In genomic region chr13:95546251-95546650, GRCm38 (mm10) we compare ENCODE assay signal across 20 mouse cellular contexts. TPM values are rescaled to one million over a fixed set of nuclear protein-coding genes. Genes with fewer than 3 reads are reported as not detected.
DNase-seq lines count a peak whose midpoint lies in the region; ATAC-seq and TF ChIP-seq lines count a peak whose summit lies in the region.
"Had no signal": no experiment of that assay in that cellular context is flagged by ENCODE, and none has a peak within 500 bp of the region (broad histone marks: within the 10 kb centered on the region; RNA-seq: fewer than 3 reads in every experiment).

No protein-coding gene starts in this region.

- no peak for DNase-seq in lung, postnatal 36 days
- no peak for DNase-seq in embryonic facial prominence, embryonic 10.5 days (ENCODE audit: low spot score)
- DNase-seq: B cell, adult 2 months; cerebellum, adult 8-10 months; forebrain, postnatal 0 days; heart, adult 18-20 months; heart, postnatal 36 days; kidney, adult 11 months; kidney, postnatal 14 days; lung, postnatal 4 days; right cerebral cortex, postnatal 14 days had no signal

- 50% methylated on average over 6 of the region's 6 CpGs for WGBS in intestine, embryonic 15.5 days
- 48% methylated on average over 6 of the region's 6 CpGs for WGBS in intestine, postnatal 0 days
- 43% methylated on average over 6 of the region's 6 CpGs for WGBS in lung, embryonic 16.5 days
- 81% methylated on average over 6 of the region's 6 CpGs for WGBS in embryonic facial prominence, embryonic 10.5 days
- WGBS in limb, embryonic 15.5 days: 35% methylated on average over 6 of the region's 6 CpGs
- WGBS in forebrain, embryonic 12.5 days: 75% methylated on average over 6 of the region's 6 CpGs

- no peak overlapping the region for H3K9ac ChIP-seq in intestine, embryonic 15.5 days
- H3K9ac ChIP-seq in intestine, postnatal 0 days (ENCODE audit: low read depth, low read length): no peak overlapping the region
- no peak overlapping the region for H3K9ac ChIP-seq in lung, embryonic 16.5 days (ENCODE audit: low read length)
- no peak overlapping the region for H3K9ac ChIP-seq in limb, embryonic 15.5 days
- H3K9ac ChIP-seq in forebrain, embryonic 12.5 days: no peak overlapping the region
- H3K9ac ChIP-seq: forebrain, postnatal 0 days; hindbrain, embryonic 14.5 days; liver, embryonic 12.5 days; neural tube, embryonic 15.5 days had no signal

- no peak overlapping the region for H3K4me2 ChIP-seq in intestine, embryonic 15.5 days (replicated peaks)
- no peak overlapping the region for H3K4me2 ChIP-seq in intestine, postnatal 0 days (replicated peaks; ENCODE audit: low read depth)
- no peak overlapping the region for H3K4me2 ChIP-seq in lung, embryonic 16.5 days (ENCODE audit: low read depth, low read length)
- H3K4me2 ChIP-seq in limb, embryonic 15.5 days: no peak overlapping the region
- H3K4me2 ChIP-seq in forebrain, embryonic 12.5 days: no peak overlapping the region
- H3K4me2 ChIP-seq: liver, embryonic 12.5 days; neural tube, embryonic 15.5 days had no signal

- no peak for ATAC-seq in intestine, embryonic 15.5 days
- no peak for ATAC-seq in intestine, postnatal 0 days
- ATAC-seq in lung, embryonic 16.5 days (ENCODE audit: low read depth): no peak
- no peak for ATAC-seq in limb, embryonic 15.5 days (ENCODE audit: insufficient number of reproducible peaks, low FRiP score, low TSS enrichment, low read depth)
- ATAC-seq in forebrain, embryonic 12.5 days (ENCODE audit: low FRiP score): no peak
- ATAC-seq in CD4-positive, CD25-positive, alpha-beta regulatory T cell, adult 4 months: no peak
- ATAC-seq: liver, embryonic 12.5 days had no signal

- H3K36me3 ChIP-seq in intestine, embryonic 15.5 days: no peaks in the 10 kb centered on the region
- H3K36me3 ChIP-seq in intestine, postnatal 0 days (ENCODE audit: control insufficient read depth, insufficient read depth): no peaks in the 10 kb centered on the region
- H3K36me3 ChIP-seq in lung, embryonic 16.5 days (ENCODE audit: control insufficient read depth, insufficient read depth, low read length): no peaks in the 10 kb centered on the region
- H3K36me3 ChIP-seq in embryonic facial prominence, embryonic 10.5 days (replicated peaks): no peaks in the 10 kb centered on the region
- H3K36me3 ChIP-seq in limb, embryonic 15.5 days: no peaks in the 10 kb centered on the region
- no peaks in the 10 kb centered on the region for H3K36me3 ChIP-seq in forebrain, embryonic 12.5 days (replicated peaks)
- H3K36me3 ChIP-seq: liver, embryonic 12.5 days; neural tube, embryonic 15.5 days had no signal

- no peaks in the 10 kb centered on the region for H3K9me3 ChIP-seq in intestine, embryonic 15.5 days
- H3K9me3 ChIP-seq in intestine, postnatal 0 days (ENCODE audit: control insufficient read depth): no peaks in the 10 kb centered on the region
- H3K9me3 ChIP-seq in lung, embryonic 16.5 days (ENCODE audit: control insufficient read depth, low read length): no peaks in the 10 kb centered on the region
- H3K9me3 ChIP-seq in embryonic facial prominence, embryonic 10.5 days: no peaks in the 10 kb centered on the region
- no peaks in the 10 kb centered on the region for H3K9me3 ChIP-seq in limb, embryonic 15.5 days
- H3K9me3 ChIP-seq in forebrain, embryonic 12.5 days: no peaks in the 10 kb centered on the region
- H3K9me3 ChIP-seq: liver, embryonic 12.5 days; neural tube, embryonic 15.5 days had no signal

- peaks cover 13% of the 10 kb centered on the region for H3K4me1 ChIP-seq in intestine, embryonic 15.5 days (replicated peaks)
- H3K4me1 ChIP-seq in intestine, postnatal 0 days (replicated peaks; ENCODE audit: control insufficient read depth, insufficient read depth, low read length): no peaks in the 10 kb centered on the region
- peaks cover 22% of the 10 kb centered on the region for H3K4me1 ChIP-seq in lung, embryonic 16.5 days (replicated peaks; ENCODE audit: control insufficient read depth, insufficient read depth, low read length)
- H3K4me1 ChIP-seq in embryonic facial prominence, embryonic 10.5 days: peaks cover 44% of the 10 kb centered on the region
- H3K4me1 ChIP-seq in limb, embryonic 15.5 days: peaks cover 32% of the 10 kb centered on the region
- peaks cover 28% of the 10 kb centered on the region for H3K4me1 ChIP-seq in forebrain, embryonic 12.5 days
- H3K4me1 ChIP-seq: liver, embryonic 12.5 days had no signal

- no peaks in the 10 kb centered on the region for H3K27me3 ChIP-seq in intestine, embryonic 15.5 days (replicated peaks)
- no peaks in the 10 kb centered on the region for H3K27me3 ChIP-seq in intestine, postnatal 0 days (replicated peaks; ENCODE audit: control insufficient read depth, insufficient read depth, low read length)
- no peaks in the 10 kb centered on the region for H3K27me3 ChIP-seq in lung, embryonic 16.5 days (ENCODE audit: control insufficient read depth, insufficient read depth, low read depth, low read length)
- H3K27me3 ChIP-seq in embryonic facial prominence, embryonic 10.5 days (replicated peaks; ENCODE audit: low read depth, poor library complexity, severe bottlenecking): peaks cover 3% of the 10 kb centered on the region; the same call in 1 of the 2 replicates
- no peaks in the 10 kb centered on the region for H3K27me3 ChIP-seq in limb, embryonic 15.5 days
- peaks cover 5% of the 10 kb centered on the region; the same call in 1 of the 2 replicates for H3K27me3 ChIP-seq in forebrain, embryonic 12.5 days
- H3K27me3 ChIP-seq: neural tube, embryonic 15.5 days had no signal

- H3K27ac ChIP-seq in intestine, embryonic 15.5 days: peak overlapping the region; percentile 40; the same call in 1 of the 2 replicates
- no peak overlapping the region for H3K27ac ChIP-seq in intestine, postnatal 0 days (ENCODE audit: low read depth, low read length)
- peak overlapping the region; percentile 67; the same call in 1 of the 2 replicates for H3K27ac ChIP-seq in lung, embryonic 16.5 days (ENCODE audit: low read length)
- H3K27ac ChIP-seq in embryonic facial prominence, embryonic 10.5 days (replicated peaks): peak overlapping the region; percentile 68; the same call in 1 of the 2 replicates
- H3K27ac ChIP-seq in limb, embryonic 15.5 days: peak overlapping the region; percentile 43; the same call in 1 of the 2 replicates
- no peak overlapping the region for H3K27ac ChIP-seq in forebrain, embryonic 12.5 days
- H3K27ac ChIP-seq: liver, embryonic 12.5 days; neural tube, embryonic 15.5 days had no signal

- H3K4me3 ChIP-seq in intestine, embryonic 15.5 days (replicated peaks): no peak overlapping the region
- no peak overlapping the region for H3K4me3 ChIP-seq in intestine, postnatal 0 days (ENCODE audit: low read depth, low read length)
- no peak overlapping the region for H3K4me3 ChIP-seq in lung, embryonic 16.5 days (ENCODE audit: low read length)
- H3K4me3 ChIP-seq in embryonic facial prominence, embryonic 10.5 days: no peak overlapping the region
- no peak overlapping the region for H3K4me3 ChIP-seq in limb, embryonic 15.5 days
- H3K4me3 ChIP-seq in forebrain, embryonic 12.5 days (replicated peaks): no peak overlapping the region
- H3K4me3 ChIP-seq: liver, embryonic 12.5 days; neural tube, embryonic 15.5 days had no signal

- no peak for TF ChIP-seq CTCF in intestine, postnatal 0 days (IDR thresholded peaks at IDR 0.05; ENCODE audit: low read depth)

RNA-seq across cellular contexts. Expression of gene F2rl1, which starts 21.2 kb away (rescaled TPM):
- 15.3 and 15.5 TPM in 2 replicates for polyA plus RNA-seq in intestine, embryonic 15.5 days (2015; fragmentation: Nextera tagmentation; extraction: Ambion mirVana)
- 32.6 and 36.4 TPM in 2 replicates for polyA plus RNA-seq in intestine, postnatal 0 days (2015; fragmentation: Nextera tagmentation; extraction: Ambion mirVana)
- polyA plus RNA-seq in lung, embryonic 16.5 days (2015; fragmentation: Nextera tagmentation; extraction: Ambion mirVana): 5.5 and 5.8 TPM in 2 replicates
- polyA plus RNA-seq in embryonic facial prominence, embryonic 10.5 days (2016; fragmentation: Nextera tagmentation; extraction: Ambion mirVana): 0.15 and 0.19 TPM in 2 replicates
- 3.2 and 5.3 TPM in 2 replicates for polyA plus RNA-seq in limb, embryonic 15.5 days (2015; fragmentation: Nextera tagmentation; extraction: Ambion mirVana)
- polyA plus RNA-seq in forebrain, embryonic 12.5 days (2016; fragmentation: Nextera tagmentation; extraction: Ambion mirVana): 0.32 and 0.33 TPM in 2 replicates
- 10 to 100 TPM; 11.2 to 25.9 TPM for polyA plus RNA-seq in CD4-positive, CD25-positive, alpha-beta regulatory T cell, adult 4 months (2017; shearing (Covaris generic))
- polyA plus RNA-seq: hindbrain, embryonic 14.5 days had no signal

Comparison
In these comparisons a context has a peak if more than half of its experiments do, and no peak if none do; other contexts are left out.
1. H3K27ac ChIP-seq: peak in intestine, embryonic 15.5 days (single experiment), lung, embryonic 16.5 days (single experiment), embryonic facial prominence, embryonic 10.5 days (single experiment) and limb, embryonic 15.5 days (single experiment); none in intestine, postnatal 0 days (single experiment) and forebrain, embryonic 12.5 days (single experiment).